Mouse (Mus musculus): ENCODE data around the gene Cyp2d22.

GRCm38 (mm10) chr15:82322195-82322594 lies 57.9 kb downstream of the Cyp2d22 start:
- no peak for TF ChIP-seq CTCF (IDR thresholded peaks at IDR 0.05; ENCODE audit: control insufficient read depth, insufficient read depth, insufficient read length)
- TF ChIP-seq MAX (IDR thresholded peaks at IDR 0.05), result no peak
- TF ChIP-seq USF1 (IDR thresholded peaks at IDR 0.05; ENCODE audit: low read depth), result no peak
- no peak for TF ChIP-seq CEBPB (IDR thresholded peaks at IDR 0.05; ENCODE audit: low read depth)

All from C2C12 (cell line).